Mouse (Mus musculus) induced T-regulatory cell, adult 2 months (primary cell): ENCODE data around the gene Tbc1d9.
A peak's percentile ranks its signal among the peaks of the same experiment; 100 is the strongest.
"Not testable (repeated sequence)": the region's sequence is repeated elsewhere in the genome, so short reads cannot be mapped to it uniquely, and the experiment has no call there.

Source experiments
- DNase-seq: peaks from one replicate; pipeline ENCODE4 v3.0.0-alpha.2; 2012; ENCODE audit warnings: low read depth

The Tbc1d9 gene

GRCm38 (mm10) chr8:83233099-83233498 lies 67.9 kb downstream of the Tbc1d9 start:
- no peak for DNase-seq

- no peak for DNase-seq
Measured at GRCm38 (mm10) chr8:83239341-83239740, 74.2 kb downstream of the Tbc1d9 start.

GRCm38 (mm10) chr8:83244151-83244550 lies 79.0 kb downstream of the Tbc1d9 start:
- no peak for DNase-seq

GRCm38 (mm10) chr8:83250858-83251257 lies 85.7 kb downstream of the Tbc1d9 start:
- no peak for DNase-seq

GRCm38 (mm10) chr8:83251362-83252246 lies 86.5 kb downstream of the Tbc1d9 start:
- peak; percentile 4 for DNase-seq

GRCm38 (mm10) chr8:83252791-83253190 lies 87.6 kb downstream of the Tbc1d9 start:
- DNase-seq = no peak

- no peak for DNase-seq
Measured at GRCm38 (mm10) chr8:83257631-83258030, 92.5 kb downstream of the Tbc1d9 start.

- DNase-seq = peak; percentile 74
Measured at GRCm38 (mm10) chr8:83260418-83261215, 95.5 kb downstream of the Tbc1d9 start.

GRCm38 (mm10) chr8:83271172-83271571 lies 106.0 kb downstream of the Tbc1d9 start:
- DNase-seq = no peak

- no peak for DNase-seq
Measured at GRCm38 (mm10) chr8:83272464-83272863, 107.3 kb downstream of the Tbc1d9 start.

GRCm38 (mm10) chr8:83274470-83274869 lies 109.3 kb downstream of the Tbc1d9 start:
- no peak for DNase-seq

GRCm38 (mm10) chr8:83278431-83278830 lies 113.3 kb downstream of the Tbc1d9 start:
- no peak for DNase-seq

GRCm38 (mm10) chr8:83285391-83285790 lies 120.2 kb downstream of the Tbc1d9 start:
- no peak for DNase-seq

GRCm38 (mm10) chr8:83290176-83290575 lies 125.0 kb downstream of the Tbc1d9 start, which contains the start of gene Ucp1:
TSS of gene Ucp1 (plus strand) at chr8:83290352.
- no peak for DNase-seq

- DNase-seq = no peak
Measured at GRCm38 (mm10) chr8:83297375-83297774, 132.2 kb downstream of the Tbc1d9 start.

- peak; percentile 39 for DNase-seq
Measured at GRCm38 (mm10) chr8:83300135-83300534, 135.0 kb downstream of the Tbc1d9 start.

- DNase-seq = no peak
Measured at GRCm38 (mm10) chr8:83304946-83305345, 139.8 kb downstream of the Tbc1d9 start.

- DNase-seq = no peak
Measured at GRCm38 (mm10) chr8:83309836-83310235, 144.7 kb downstream of the Tbc1d9 start.

GRCm38 (mm10) chr8:83315084-83315483 lies 149.9 kb downstream of the Tbc1d9 start:
- DNase-seq = not testable (repeated sequence)

- no peak for DNase-seq
Measured at GRCm38 (mm10) chr8:83315691-83316090, 150.5 kb downstream of the Tbc1d9 start.

- no peak for DNase-seq
Measured at GRCm38 (mm10) chr8:83320543-83320942, 155.4 kb downstream of the Tbc1d9 start.

- DNase-seq = no peak
Measured at GRCm38 (mm10) chr8:83322374-83322773, 157.2 kb downstream of the Tbc1d9 start.
